Mouse (Mus musculus) kidney, postnatal 10 days (tissue): Measurements from ENCODE around the gene Nphp3.

Source experiments
- DNase-seq: peaks from one replicate; pipeline ENCODE4 v3.0.0; 2021; ENCODE audit warnings: mixed read lengths

Nphp3 gene

GRCm38 (mm10) chr9:104001921-104002859 lies at the start of gene Nphp3:
TSS of gene Nphp3 (plus strand) at chr9:104002544.
- peak; percentile 100 for DNase-seq

DNA sequence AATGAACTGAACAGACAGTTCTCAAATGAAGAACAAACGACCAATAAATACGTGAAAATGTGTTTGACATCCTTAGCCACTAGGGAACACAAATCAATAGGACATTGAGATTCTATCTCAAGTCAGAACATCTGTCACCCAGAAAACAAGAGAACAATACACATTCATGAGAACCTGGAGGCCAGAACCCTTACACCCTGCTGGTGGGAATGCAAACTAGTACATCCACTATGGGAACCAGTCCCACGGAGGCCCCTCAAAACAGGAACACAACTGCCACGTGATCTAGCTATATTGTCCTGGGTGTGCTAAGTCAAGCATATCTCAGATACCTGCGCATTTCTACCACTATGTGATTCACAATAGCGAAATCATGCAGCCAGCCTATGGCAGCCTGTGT lies 43.6 kb upstream of the Nphp3 start:
- DNase-seq = no peak

DNA sequence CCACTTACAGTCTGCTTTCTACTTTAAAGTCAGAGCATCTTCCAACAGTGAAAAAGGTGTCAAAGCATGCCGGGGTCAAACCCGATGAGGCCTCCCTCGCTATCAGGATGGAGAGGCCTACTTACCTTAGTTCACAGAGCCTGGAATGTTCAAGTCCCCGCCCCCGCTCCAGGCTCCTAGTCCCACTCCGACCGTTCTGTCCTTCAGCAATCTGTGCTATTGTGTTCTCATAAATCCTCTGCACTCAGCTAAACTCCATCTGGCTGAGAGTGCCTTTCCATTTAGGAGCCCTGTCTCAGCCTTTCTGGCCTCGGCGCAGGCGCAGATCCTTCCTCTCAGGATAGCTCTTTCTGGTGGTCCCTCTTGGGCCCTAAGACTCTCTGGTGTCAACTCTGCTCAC lies 42.4 kb upstream of the Nphp3 start:
- DNase-seq = no peak

GRCm38 (mm10) chr9:103996496-103996895 lies 5.8 kb upstream of the Nphp3 start:
- peak; percentile 61 for DNase-seq

DNA sequence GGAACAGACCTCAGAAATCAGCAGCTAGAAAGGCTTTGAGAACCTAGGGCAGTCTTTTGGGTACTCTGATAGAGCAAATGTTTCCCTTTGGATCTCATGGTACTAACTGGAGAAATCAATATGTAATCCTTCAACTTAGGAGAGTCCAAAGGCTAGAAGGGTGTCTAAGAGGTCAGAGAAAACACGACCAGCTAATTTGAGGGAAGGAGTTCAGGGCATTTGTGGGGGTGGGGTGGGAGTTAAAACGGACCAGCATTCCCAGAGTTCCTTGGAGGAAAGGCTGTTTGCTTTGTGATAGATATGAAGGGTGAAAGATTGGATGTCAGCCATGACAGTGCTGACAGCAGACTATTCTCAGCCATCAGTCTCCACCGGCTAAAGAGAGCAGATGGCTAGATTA lies 1.7 kb upstream of the Nphp3 start:
- peak; percentile 45 for DNase-seq

- peak; percentile 81 for DNase-seq
Observed at GRCm38 (mm10) chr9:104002913-104003330, 578 bp downstream of the Nphp3 start.

GRCm38 (mm10) chr9:104014526-104014925 lies 12.2 kb downstream of the Nphp3 start:
- DNase-seq = no peak

DNA sequence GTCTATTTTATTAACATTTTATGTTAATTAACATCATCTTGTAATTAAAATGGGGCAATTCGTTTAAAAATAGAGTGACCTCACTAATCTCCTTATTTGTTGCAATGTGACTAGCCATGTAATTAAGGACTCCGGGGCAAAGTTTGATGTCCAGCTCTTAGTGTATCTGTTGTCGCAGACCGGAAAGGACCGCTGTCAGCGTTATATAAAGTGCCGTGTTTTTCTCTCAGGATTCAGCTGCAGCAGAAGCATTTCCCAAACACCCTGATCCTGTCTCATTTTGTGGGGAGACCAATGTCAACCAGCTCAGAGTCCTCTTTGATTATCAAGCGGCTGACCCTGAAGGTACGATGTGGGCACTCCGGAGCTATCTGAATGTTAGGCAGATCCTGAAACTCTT lies 18.7 kb downstream of the Nphp3 start:
- no peak for DNase-seq

GRCm38 (mm10) chr9:104027186-104027585 lies 24.8 kb downstream of the Nphp3 start:
- DNase-seq = no peak

DNA sequence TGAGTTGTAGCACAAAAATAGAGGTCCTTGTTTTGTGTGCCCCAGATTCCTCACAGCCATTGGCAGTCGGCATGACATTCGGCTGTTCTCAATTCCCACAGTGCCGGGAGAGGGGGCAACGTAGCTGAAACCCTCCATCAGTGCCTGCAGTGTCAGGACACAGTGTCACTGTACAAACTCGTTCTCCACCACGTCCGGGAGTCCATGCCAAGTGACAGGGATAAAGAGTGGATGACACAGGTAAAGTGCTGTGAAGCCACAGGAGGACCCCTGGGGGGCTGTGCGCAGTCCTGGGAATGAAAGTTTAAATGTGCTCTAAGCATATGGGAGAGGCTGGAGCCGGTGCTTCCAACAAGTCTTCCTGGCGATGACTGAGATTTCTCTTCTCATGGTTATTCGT lies 27.5 kb downstream of the Nphp3 start:
- DNase-seq = no peak

DNA sequence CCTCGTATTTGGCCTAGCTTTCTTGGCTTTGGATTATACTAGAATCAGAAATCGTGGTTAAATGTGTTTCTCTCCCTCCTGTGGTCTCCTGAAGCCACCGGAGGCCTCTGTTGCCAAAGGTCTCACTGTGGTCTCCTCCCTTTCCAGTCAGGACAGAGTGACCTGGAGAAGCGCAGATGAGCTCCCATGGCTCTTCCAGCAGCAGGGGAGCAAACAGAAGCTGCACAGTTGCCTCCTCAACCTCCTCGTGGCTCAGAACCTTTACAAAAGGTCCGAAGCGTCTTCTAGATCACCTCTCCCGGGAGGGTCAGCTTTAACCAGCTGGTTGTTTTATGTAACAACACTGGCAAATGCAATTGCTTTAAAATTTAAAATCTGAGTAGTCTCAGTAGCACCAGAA lies 31.9 kb downstream of the Nphp3 start:
- no peak for DNase-seq

DNA sequence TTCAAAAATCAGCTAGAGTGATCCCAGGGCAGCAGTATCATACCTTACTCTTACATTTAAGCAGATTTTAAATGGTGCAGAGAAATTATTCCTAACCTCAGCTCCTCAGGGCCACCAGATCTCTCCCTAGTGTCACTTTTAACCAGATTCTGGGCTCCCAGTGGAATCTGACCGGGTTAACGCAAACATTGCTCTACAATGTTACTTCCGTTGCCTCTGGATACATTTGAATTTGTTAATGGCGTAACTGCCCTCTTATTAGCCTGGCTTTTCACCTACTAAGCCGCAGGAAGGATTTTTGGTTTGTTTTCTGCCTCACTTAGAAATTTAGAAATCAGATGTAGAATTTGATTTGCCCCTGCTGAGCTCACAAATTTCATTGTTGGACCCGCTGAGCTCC lies 32.4 kb downstream of the Nphp3 start:
- no peak for DNase-seq

DNA sequence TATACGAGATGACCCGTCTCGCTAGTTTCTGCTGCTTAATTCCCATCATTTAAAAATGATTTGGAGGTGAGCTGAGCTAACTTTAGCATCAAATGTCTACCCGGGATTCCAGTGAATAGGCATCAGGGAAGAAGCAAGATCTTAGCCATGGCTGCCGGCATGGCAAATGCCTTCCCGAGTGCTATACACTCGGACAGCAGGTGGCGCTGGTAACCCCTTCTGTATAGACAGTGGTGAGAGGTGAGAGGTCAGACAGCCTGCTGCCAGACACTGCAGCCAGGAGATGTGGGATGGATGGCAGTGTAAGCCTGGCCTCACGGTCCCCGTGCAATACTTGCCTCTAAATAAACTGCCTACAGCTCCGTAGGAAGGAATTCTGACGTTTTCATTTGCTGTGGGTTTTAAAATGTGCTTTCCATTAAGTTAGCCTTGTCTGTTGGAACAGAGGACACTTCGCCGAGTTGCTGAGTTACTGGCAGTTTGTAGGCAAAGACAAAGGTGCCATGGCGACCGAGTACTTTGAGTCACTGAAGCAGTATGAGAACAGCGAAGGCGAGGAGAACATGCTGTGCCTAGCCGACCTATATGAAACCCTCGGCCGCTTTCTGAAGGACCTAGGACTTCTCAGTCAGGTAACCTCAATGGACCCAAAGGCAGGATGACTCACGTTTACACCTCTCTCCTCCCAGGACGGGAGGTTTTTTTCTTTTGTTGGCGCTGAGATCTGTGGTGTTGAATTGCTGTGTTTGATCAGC lies 33.1 kb downstream of the Nphp3 start:
- peak; percentile 88 for DNase-seq

- DNase-seq = no peak
Observed at GRCm38 (mm10) chr9:104038266-104038665, 35.9 kb downstream of the Nphp3 start.

DNA sequence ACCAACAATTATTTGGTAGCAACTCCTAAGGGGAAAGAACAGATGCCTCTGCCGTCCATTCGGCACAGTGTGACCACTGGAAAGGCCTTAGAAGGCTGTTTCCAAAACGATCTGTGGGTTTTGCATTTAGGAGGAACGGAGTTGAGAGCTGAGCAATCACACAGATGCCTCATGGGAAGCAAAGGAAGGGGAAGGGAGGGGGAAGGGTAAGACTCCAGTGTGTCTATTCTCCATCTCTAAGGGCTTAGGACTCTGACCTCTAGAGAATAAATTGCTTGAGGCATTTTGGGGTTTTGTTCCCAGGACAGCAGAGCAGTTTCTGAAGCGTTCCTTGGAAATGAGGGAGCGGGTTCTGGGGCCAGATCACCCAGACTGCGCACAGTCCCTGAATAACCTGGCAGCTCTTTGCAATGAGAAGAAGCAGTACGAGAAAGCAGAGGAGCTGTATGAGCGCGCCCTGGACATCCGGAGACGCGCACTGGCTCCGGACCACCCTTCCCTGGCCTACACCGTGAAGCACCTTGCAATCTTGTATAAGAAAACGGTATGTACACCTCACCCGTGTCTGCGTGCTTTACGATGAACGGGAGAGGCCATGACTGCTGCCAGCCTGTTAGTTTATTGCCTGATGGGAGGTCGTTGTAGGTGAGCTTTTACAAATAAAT lies 36.8 kb downstream of the Nphp3 start:
- no peak for DNase-seq

DNA sequence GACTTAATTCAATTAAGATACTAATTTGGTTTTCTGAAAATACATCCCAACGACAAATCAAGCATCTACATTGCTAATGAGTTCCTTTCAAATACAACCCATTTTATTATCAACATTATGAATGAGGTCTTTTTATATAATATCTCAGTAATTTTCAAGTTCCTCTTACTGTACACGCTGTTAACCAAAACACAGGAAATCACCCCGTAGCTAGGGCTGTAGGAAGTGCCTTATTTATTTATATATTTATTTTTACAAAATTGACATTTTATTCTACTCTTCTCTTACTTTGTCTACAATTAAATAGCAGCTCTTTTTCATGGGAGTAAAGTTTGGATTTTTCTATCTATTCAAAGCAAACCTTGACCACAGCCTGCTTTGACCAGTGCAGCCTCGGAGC lies 37.4 kb downstream of the Nphp3 start:
- no peak for DNase-seq

DNA sequence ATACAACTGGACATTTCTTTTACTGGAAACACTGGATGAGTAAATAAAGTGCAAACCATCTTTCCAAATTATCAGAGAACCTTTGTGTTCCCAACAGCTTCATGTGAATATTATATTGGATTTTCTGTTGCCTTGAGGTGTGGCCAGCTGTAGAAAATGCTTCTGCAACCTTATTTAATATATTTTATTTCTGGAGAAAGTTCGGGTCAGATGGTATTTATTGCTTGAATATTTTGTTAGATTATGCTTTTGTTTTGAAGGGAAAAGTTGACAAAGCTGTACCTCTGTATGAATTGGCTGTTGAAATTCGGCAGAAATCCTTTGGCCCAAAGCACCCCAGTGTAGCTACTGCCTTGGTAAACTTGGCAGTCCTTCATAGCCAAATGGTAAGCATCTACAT lies 38.0 kb downstream of the Nphp3 start, which contains the start of gene Gm28305:
Gene Gm28305, plus strand, starts transcription at position 301 of the 400 bp plus-strand sequence.
- DNase-seq = no peak

DNA sequence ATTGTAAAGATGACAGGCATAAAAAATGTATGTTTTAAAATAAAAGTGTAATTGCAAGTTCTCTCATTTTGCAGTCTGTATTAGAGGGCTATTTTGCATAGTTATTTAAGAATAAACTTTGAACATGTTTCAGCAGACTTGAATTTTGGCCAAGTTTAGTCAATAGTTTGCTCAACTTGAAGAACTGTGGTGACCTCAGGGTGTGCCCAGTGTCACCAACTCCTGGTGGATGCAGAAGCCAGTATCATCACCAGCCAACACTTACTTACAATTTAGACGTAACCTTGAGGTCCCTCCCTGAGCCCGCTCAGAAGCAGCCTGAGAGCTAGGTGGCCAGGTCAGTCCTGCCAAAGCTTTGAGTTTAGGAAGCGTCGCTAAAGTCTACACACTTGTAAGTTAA lies 41.3 kb downstream of the Nphp3 start:
- DNase-seq = no peak

DNA sequence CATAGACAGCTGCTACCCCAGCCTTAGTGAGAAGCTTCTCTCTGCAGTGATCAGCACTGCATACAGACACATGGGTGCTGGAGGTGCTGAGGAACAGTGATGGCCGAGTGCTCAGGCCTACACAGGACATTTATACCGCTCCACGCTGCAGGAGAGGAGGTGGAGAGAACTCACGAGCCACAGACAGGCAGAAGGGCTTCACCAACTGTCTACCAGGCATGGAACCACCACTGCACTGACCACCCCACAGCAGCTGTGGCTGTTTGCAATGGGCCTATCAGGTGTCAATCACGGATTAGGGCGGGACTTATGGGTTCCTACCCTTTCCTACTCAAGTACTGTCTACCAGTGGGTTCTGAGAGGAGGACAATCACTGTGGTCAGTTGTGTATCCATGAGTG lies 48.7 kb downstream of the Nphp3 start:
- no peak for DNase-seq

GRCm38 (mm10) chr9:104062430-104063243 lies 60.3 kb downstream of the Nphp3 start, which contains the start of gene Uba5:
TSS of gene Uba5 (minus strand) at chr9:104063134.
- peak; percentile 88 for DNase-seq

GRCm38 (mm10) chr9:104063244-104063961 lies 61.1 kb downstream of the Nphp3 start, which contains the start of gene Acad11:
TSS of gene Acad11 (plus strand) at chr9:104063377.
- peak; percentile 89 for DNase-seq

- DNase-seq = no peak
Observed at GRCm38 (mm10) chr9:104064571-104064970, 62.2 kb downstream of the Nphp3 start.
